Mouse (Mus musculus): ENCODE measurements around the gene Snapc4.

DNA sequence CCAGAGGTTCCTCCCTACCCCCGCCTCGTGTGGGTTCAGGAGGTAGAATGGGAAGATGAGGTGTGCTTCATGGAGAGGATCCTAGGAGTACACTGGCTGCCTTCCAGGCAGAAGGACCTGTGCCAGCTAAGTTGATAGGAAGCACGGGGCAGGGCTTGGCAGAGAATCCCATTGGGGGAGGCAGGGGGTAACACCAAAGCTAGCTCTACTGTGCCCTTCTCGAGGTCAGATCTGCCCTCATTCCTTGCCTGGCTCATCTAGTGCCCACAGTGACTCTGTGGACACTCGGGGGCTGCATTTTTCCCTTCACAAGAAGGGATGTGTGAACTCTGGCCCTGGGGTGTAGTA is 41.3 kb downstream of the Snapc4 start:
- TF ChIP-seq EP300 (optimal IDR thresholded peaks at IDR 0.05) (no peak), CTCF (IDR thresholded peaks at IDR 0.05; ENCODE audit: low read depth) (no peak)
